Mouse (Mus musculus) forebrain, embryonic 12.5 days (tissue): ENCODE results near the gene Id3. TPM values are rescaled to one million over a fixed set of nuclear protein-coding genes. Genes with fewer than 3 reads are reported as not detected.

Experiments
- ATAC-seq: fragments of 200-750 bp; cut with Nextera tagmentation; 2 replicates; pipeline ENCODE4 v1.8.0; 2017; ENCODE audit warnings: moderate TSS enrichment; ENCODE audit not compliant: low FRiP score
- H3K27ac ChIP-seq: fragments of 300-500 bp; sonication (generic); 2 replicates; pipeline ENCODE4 v1.5.1; 2016; ENCODE audit warnings: mild to moderate bottlenecking
- H3K27me3 ChIP-seq: fragments of 300-500 bp; sonication (generic); 2 replicates; pipeline ENCODE4 v1.6.1; 2016; ENCODE audit warnings: mild to moderate bottlenecking
- H3K36me3 ChIP-seq: fragments of 300-500 bp; sonication (generic); replicated peaks from 2 replicates; pipeline ENCODE4 v1.6.1; 2016; ENCODE audit warnings: mild to moderate bottlenecking
- H3K4me1 ChIP-seq: fragments of 300-500 bp; sonication (generic); 2 replicates; pipeline ENCODE4 v1.6.1; 2016
- H3K4me2 ChIP-seq: fragments of 300-500 bp; sonication (generic); 2 replicates; pipeline ENCODE4 v1.6.1; 2016; ENCODE audit warnings: mild to moderate bottlenecking, moderate library complexity
- H3K4me3 ChIP-seq: fragments of 300-500 bp; sonication (generic); replicated peaks from 2 replicates; pipeline ENCODE4 v1.5.1; 2016; ENCODE audit warnings: mild to moderate bottlenecking
- H3K9ac ChIP-seq: fragments of 300-500 bp; sonication (generic); 2 replicates; pipeline ENCODE4 v1.6.1; 2016; ENCODE audit warnings: mild to moderate bottlenecking
- H3K9me3 ChIP-seq: fragments of 300-500 bp; sonication (generic); 2 replicates; pipeline ENCODE4 v1.6.1; 2016
- WGBS: fragments of 180-500 bp; shearing (Covaris S2); methylation state at CpG from one replicate; pipeline ENCODE4 v1.1.7; 2016; 5-methylcytosine and 5-hydroxymethylcytosine counted together
- polyA plus RNA-seq: library from polyadenylated mRNA; unstranded; fragments of >200 nt; fragmentation: Nextera tagmentation; extraction: Ambion mirVana; gene quantifications from 2 replicates; pipeline ENCODE4 v1.2.1, GENCODE M21; 2016

The Id3 gene
- polyA plus RNA-seq, 1 experiment from 2014 or later = 228 TPM

- ATAC-seq = no peak
- Histone ChIP-seq H3K27me3 (no peaks in the 10 kb centered on the region), H3K36me3 (peaks cover 62% of the 10 kb centered on the region), H3K9ac (no peak overlapping the region), H3K4me1 (no peaks in the 10 kb centered on the region), H3K27ac (no peak overlapping the region), H3K4me3 (no peak overlapping the region), H3K9me3 (no peaks in the 10 kb centered on the region), H3K4me2 (no peak overlapping the region)
- 90% methylated on average over 23 of the region's 23 CpGs for WGBS
Observed at GRCm38 (mm10) chr4:136186739-136187472, 43.6 kb downstream of the Id3 start.

GRCm38 (mm10) chr4:136188973-136189737 is 45.9 kb downstream of the Id3 start:
- Histone ChIP-seq H3K27me3 (no peaks in the 10 kb centered on the region), H3K4me2 (no peak overlapping the region), H3K4me1 (no peaks in the 10 kb centered on the region), H3K27ac (no peak overlapping the region), H3K4me3 (no peak overlapping the region), H3K9me3 (no peaks in the 10 kb centered on the region), H3K36me3 (peaks cover 74% of the 10 kb centered on the region), H3K9ac (no peak overlapping the region)
- 86% methylated on average over 6 of the region's 6 CpGs for WGBS
- no peak for ATAC-seq

GRCm38 (mm10) chr4:136189912-136190311 is 46.6 kb downstream of the Id3 start:
- H3K4me3 ChIP-seq = no peak overlapping the region
- no peak overlapping the region for H3K9ac ChIP-seq
- no peaks in the 10 kb centered on the region; the same call in 1 of the 2 replicates for H3K4me1 ChIP-seq
- no peak overlapping the region for H3K4me2 ChIP-seq
- no peaks in the 10 kb centered on the region for H3K9me3 ChIP-seq
- no peaks in the 10 kb centered on the region for H3K27me3 ChIP-seq
- H3K27ac ChIP-seq = no peak overlapping the region
- H3K36me3 ChIP-seq = peaks cover 75% of the 10 kb centered on the region
- no peak for ATAC-seq
- WGBS = 87% methylated on average over 8 of the region's 8 CpGs

GRCm38 (mm10) chr4:136193571-136193970 is 50.3 kb downstream of the Id3 start:
- 91% methylated on average over 3 of the region's 3 CpGs for WGBS
- Histone ChIP-seq H3K4me3 (no peak overlapping the region), H3K9me3 (no peaks in the 10 kb centered on the region), H3K4me1 (peaks cover 3% of the 10 kb centered on the region), H3K27ac (no peak overlapping the region), H3K9ac (no peak overlapping the region), H3K27me3 (no peaks in the 10 kb centered on the region), H3K4me2 (no peak overlapping the region), H3K36me3 (peaks cover 52% of the 10 kb centered on the region)
- ATAC-seq = no peak

GRCm38 (mm10) chr4:136195029-136195428 is 51.7 kb downstream of the Id3 start:
- Histone ChIP-seq H3K4me2 (no peak overlapping the region), H3K9me3 (no peaks in the 10 kb centered on the region), H3K4me1 (peaks cover 3% of the 10 kb centered on the region), H3K4me3 (no peak overlapping the region), H3K36me3 (peaks cover 40% of the 10 kb centered on the region), H3K27me3 (no peaks in the 10 kb centered on the region), H3K27ac (no peak overlapping the region), H3K9ac (no peak overlapping the region)
- ATAC-seq = no peak
- 62% methylated on average over 7 of the region's 7 CpGs for WGBS

Other genes starting within 250 kb of the Id3 start
- 0.32 and 0.36 TPM in 2 replicates for gene Cnr2, start 248.1 kb upstream of the Id3 start, polyA plus RNA-seq
- 38.1 and 45.0 TPM in 2 replicates for gene Fuca1, start 222.8 kb upstream of the Id3 start, polyA plus RNA-seq
- 52.3 and 55.8 TPM in 2 replicates for gene Hmgcl, start 197.0 kb upstream of the Id3 start, polyA plus RNA-seq
- gene Gale, start 179.8 kb upstream of the Id3 start, polyA plus RNA-seq = 28.3 and 30.9 TPM in 2 replicates
- gene Lypla2, start 170.9 kb upstream of the Id3 start, polyA plus RNA-seq = 153 and 161 TPM in 2 replicates
- 60.2 and 64.6 TPM in 2 replicates for gene Pithd1, start 156.2 kb upstream of the Id3 start, polyA plus RNA-seq
- gene Eloa, start 121.7 kb upstream of the Id3 start, polyA plus RNA-seq = 34.2 and 37.6 TPM in 2 replicates
- 315 and 333 TPM in 2 replicates for gene Rpl11, start 90.1 kb upstream of the Id3 start, polyA plus RNA-seq
- gene E2f2, start 28.9 kb downstream of the Id3 start, polyA plus RNA-seq = 13.4 and 14.6 TPM in 2 replicates
- 5.9 and 6.4 TPM in 2 replicates for gene Asap3, start 62.9 kb downstream of the Id3 start, polyA plus RNA-seq
- gene Tcea3, start 104.2 kb downstream of the Id3 start, polyA plus RNA-seq = 1.6 and 1.9 TPM in 2 replicates
- gene Zfp46, start 141.2 kb downstream of the Id3 start, polyA plus RNA-seq = 25.8 and 38.1 TPM in 2 replicates
- gene Hnrnpr, start 167.4 kb downstream of the Id3 start, polyA plus RNA-seq = 256 and 266 TPM in 2 replicates